ENCODE assay signal across 20 mouse cellular contexts in the genomic region with DNA sequence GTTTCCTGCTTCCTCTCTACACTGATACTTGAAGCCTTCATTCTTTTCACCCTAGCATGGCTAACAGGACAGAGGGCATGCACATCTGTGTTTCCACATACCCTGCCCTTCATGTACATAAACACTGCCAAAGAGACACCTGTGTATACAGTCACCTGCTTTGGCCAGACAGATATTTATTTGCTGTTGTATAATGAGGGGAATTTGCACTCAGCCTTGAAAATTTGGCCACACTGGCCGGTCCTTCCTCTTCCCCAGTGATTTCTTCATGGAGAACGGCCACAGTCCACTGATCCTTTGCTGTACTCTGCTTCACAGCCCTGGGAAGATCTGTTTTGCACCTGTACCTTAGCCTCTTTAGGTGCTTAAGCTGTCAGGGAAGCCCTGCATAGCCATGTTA.
"Had no signal": no experiment of that assay in that cellular context is flagged by ENCODE, and none has a peak within 500 bp of the region (broad histone marks: within the 10 kb centered on the region; RNA-seq: fewer than 3 reads in every experiment).

No protein-coding gene starts in this region.

- H3K27ac ChIP-seq: hindbrain, embryonic 14.5 days; hindbrain, postnatal 0 days; left cerebral cortex, adult 2 months; liver, embryonic 13.5 days; macrophage; neural tube, embryonic 12.5 days; neural tube, embryonic 15.5 days; stomach, postnatal 0 days had no signal

- H3K9ac ChIP-seq: hindbrain, embryonic 14.5 days; liver, embryonic 13.5 days; lung, embryonic 14.5 days; neural tube, embryonic 12.5 days; neural tube, embryonic 15.5 days had no signal

- H3K4me2 ChIP-seq: hindbrain, embryonic 14.5 days; liver, embryonic 13.5 days; lung, embryonic 14.5 days; midbrain, embryonic 11.5 days; neural tube, embryonic 12.5 days; neural tube, embryonic 15.5 days had no signal

- ATAC-seq: hindbrain, postnatal 0 days; inflammation-experienced regulatory T-cells, adult 6 months; intestine, embryonic 16.5 days; lung, postnatal 0 days had no signal

- H3K4me3 ChIP-seq: left cerebral cortex, adult 2 months; liver, embryonic 13.5 days; neural tube, embryonic 12.5 days; neural tube, embryonic 15.5 days had no signal

- H3K36me3 ChIP-seq: liver, embryonic 13.5 days; neural tube, embryonic 12.5 days; neural tube, embryonic 15.5 days had no signal

- H3K4me1 ChIP-seq: liver, embryonic 13.5 days; neural tube, embryonic 12.5 days; neural tube, embryonic 15.5 days had no signal

- H3K27me3 ChIP-seq: liver, embryonic 13.5 days; neural tube, embryonic 12.5 days had no signal

- H3K9me3 ChIP-seq: liver, embryonic 13.5 days; neural tube, embryonic 12.5 days; neural tube, embryonic 15.5 days had no signal

- DNase-seq: layer of hippocampus, postnatal 36 days; liver, embryonic 13.5 days; lung, embryonic 14.5 days; midbrain, embryonic 14.5 days; right cerebral cortex, adult 18-20 months; right cerebral cortex, postnatal 14 days; right cerebral cortex, postnatal 4 days; thymus, adult 2 months; thymus, postnatal 25 days had no signal
